Mouse (Mus musculus) kidney, adult 10 weeks (tissue): Measurements from ENCODE around the gene Olfr101. TPM values are rescaled to one million over a fixed set of nuclear protein-coding genes. Genes with fewer than 3 reads are reported as not detected.

ENCODE experiments used
- polyA plus RNA-seq: library from polyadenylated mRNA; stranded (reverse); fragments of 350-450 nt; fragmentation: Illumina TruSeq; extraction: RNeasy Lipid Tissue Mini Kit (QIAGEN cat#74804); gene quantifications from one replicate; pipeline ENCODE4 v1.2.3, GENCODE M21; 2014; ENCODE audit warnings: low read depth, low replicate concordance

Gene Olfr101
- not detected for polyA plus RNA-seq

DNA sequence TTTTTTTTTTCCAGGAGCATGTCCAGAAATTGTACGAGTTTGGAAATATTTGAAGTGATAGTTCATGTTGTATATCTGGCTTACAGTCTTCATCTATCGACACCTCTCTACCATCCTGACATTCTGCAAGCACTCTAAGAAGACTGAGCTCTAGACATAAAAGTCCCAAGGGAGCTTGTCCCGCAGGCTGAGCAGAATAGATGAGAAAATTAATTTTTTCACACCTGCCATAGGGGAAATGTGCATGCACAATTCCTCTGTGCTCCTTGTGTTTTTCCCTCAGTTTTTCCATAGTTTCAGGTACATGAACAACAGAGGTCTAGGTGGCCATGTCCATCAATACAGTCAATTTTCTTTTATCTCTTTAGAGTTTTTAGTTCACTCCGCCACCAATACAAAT, at the start of gene Olfr101:
Gene Olfr101 (minus strand): TSS at position 101 of the 400 bp plus-strand sequence.

DNA sequence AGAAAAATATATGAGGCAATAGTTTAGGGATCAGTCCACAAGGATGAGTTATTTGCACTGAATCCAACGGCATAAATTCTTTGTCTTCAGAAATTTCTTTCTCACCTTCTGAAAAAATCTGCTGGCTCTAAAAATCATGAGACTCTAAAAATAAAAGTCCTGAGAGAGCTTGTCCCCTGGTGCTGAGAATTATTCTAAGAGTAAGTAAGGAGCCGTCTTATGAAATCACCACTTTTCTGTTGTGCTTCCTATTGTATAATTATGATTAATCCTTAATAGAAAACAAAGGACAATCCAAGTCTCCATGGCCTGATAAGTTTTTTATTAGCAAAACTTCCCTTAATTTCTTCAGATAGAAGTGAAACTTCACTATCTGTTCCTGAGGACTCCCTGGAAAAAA, 35.5 kb upstream of the Olfr101 start, which contains the start of gene Olfr103:
Gene Olfr103 (minus strand): TSS at position 101 of the 400 bp plus-strand sequence.

DNA sequence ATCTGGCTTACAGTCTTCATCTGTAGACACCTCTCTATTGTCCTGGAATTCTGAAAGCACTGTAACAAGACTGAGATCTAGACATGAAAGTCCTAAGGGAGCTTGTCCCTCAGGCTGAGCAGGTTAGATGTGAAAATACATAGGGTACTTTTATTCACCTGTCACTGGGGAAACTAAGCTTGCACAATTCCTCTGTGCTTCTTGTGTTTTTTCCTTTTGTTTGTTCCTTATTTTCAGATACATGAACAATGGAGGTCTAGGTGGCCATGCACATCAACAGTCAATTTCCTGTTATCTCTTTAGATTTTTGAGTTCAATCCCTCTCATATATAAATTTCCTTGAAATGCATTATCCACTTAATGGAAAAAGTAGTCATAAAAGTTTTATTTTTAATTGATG, 12.8 kb upstream of the Olfr101 start, which contains the start of gene Olfr102:
Gene Olfr102 (minus strand): TSS at position 101 of the 400 bp plus-strand sequence.

DNA sequence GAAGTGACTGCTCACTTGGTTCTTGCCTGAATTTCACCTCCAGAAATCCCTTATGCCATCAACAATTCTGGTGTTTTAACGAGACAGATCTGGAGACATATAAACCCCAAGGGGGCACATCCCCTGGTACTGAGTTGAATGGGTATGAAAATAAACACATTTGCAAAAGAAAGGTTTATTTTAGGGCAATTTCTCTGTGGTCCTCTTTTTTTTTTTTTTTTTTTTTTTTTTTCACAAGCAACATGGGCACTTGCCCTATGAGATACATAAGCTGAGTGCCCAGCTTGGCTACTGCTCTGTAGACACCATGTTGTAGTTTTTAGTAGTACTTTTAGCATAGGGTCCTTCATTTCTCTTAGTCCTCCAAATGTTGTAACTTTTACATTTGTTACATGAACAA, 20.8 kb downstream of the Olfr101 start, which contains the start of gene Olfr99:
Gene Olfr99 (minus strand): TSS at position 101 of the 400 bp plus-strand sequence.

DNA sequence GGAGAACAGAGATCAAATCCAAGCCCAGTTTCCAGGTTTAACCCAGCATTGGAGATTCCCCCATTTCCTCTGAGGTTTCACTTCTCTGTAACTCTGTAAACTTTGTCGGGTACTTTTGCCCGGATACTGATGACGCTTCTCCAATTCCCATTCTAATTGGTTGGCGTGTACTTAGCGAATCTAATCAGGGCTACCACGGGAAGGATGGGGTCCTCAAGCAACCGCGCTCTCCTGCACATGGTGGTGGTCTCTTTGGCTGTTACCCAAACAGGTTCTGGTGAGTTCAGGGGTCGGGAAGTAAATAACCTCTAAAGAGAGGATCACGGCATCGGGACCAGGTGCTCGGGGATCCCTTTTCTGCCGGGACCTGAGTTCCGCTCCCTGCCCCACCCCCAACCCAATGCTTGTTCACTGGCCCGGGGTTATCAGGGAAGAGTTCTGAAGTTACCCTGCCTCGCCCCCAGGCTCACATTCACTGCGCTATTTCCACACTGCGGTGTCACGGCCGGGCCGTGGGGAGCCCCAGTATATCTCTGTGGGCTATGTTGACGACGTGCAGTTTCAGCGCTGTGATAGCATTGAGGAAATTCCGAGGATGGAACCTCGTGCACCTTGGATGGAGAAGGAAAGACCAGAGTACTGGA, 33.9 kb downstream of the Olfr101 start, which contains the start of gene H2-M3:
Gene H2-M3 (plus strand): TSS at position 163 of the 644 bp plus-strand sequence.

DNA sequence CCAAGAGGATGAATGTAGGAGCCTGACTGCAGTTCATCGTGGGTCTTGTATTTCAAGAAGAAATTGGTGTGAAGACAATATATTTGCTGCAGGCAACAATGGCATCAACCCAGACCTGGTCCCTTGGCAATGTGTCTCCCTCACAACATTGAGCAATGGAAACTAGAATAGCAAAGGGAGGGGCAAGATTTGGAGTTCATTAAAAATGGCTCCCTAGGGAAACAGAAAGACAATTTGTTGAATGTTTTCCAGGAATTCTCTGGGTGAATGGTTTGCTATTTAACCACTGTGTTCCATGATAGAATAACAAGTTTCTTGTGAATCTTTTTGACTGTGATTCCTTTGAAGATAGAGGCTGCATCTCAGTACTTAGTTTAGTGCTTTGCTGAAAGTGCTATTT, 40.5 kb downstream of the Olfr101 start, which contains the start of gene Olfr98:
Gene Olfr98 (minus strand): TSS at position 124 of the 400 bp plus-strand sequence.

Other genes with a start within 250 kb of the Olfr101 start
- gene Olfr90, start 215.8 kb downstream of the Olfr101 start, polyA plus RNA-seq = not detected
- not detected for gene Olfr91, start 206.0 kb downstream of the Olfr101 start, polyA plus RNA-seq
- gene Olfr92, start 184.2 kb downstream of the Olfr101 start, polyA plus RNA-seq = not detected
- not detected for gene Olfr93, start 142.8 kb downstream of the Olfr101 start, polyA plus RNA-seq
- 0.69 TPM for gene Ubd, start 110.4 kb downstream of the Olfr101 start, polyA plus RNA-seq
- not detected for gene Olfr94, start 103.3 kb downstream of the Olfr101 start, polyA plus RNA-seq
- gene Olfr95, start 91.2 kb downstream of the Olfr101 start, polyA plus RNA-seq = not detected
- gene Olfr96, start 84.2 kb downstream of the Olfr101 start, polyA plus RNA-seq = not detected
- gene Olfr97, start 67.0 kb downstream of the Olfr101 start, polyA plus RNA-seq = not detected
- not detected for gene Olfr98, start 40.6 kb downstream of the Olfr101 start, polyA plus RNA-seq
- gene H2-M3, start 34.1 kb downstream of the Olfr101 start, polyA plus RNA-seq = 0.85 TPM
- gene Olfr99, start 20.9 kb downstream of the Olfr101 start, polyA plus RNA-seq = not detected
- gene Olfr102, start 12.7 kb upstream of the Olfr101 start, polyA plus RNA-seq = not detected
- gene Olfr103, start 35.4 kb upstream of the Olfr101 start, polyA plus RNA-seq = not detected
- not detected for gene Olfr104-ps, start 55.3 kb upstream of the Olfr101 start, polyA plus RNA-seq
- not detected for gene Olfr105-ps, start 74.7 kb upstream of the Olfr101 start, polyA plus RNA-seq
- not detected for gene Olfr106-ps, start 86.1 kb upstream of the Olfr101 start, polyA plus RNA-seq
- not detected for gene Olfr107, start 94.9 kb upstream of the Olfr101 start, polyA plus RNA-seq
- gene Olfr108, start 141.2 kb upstream of the Olfr101 start, polyA plus RNA-seq = not detected
- gene Olfr109, start 154.6 kb upstream of the Olfr101 start, polyA plus RNA-seq = not detected
- gene H2-M2, start 179.2 kb upstream of the Olfr101 start, polyA plus RNA-seq = not detected
- gene Olfr110, start 188.2 kb upstream of the Olfr101 start, polyA plus RNA-seq = not detected
- not detected for gene Olfr111, start 203.7 kb upstream of the Olfr101 start, polyA plus RNA-seq